Mouse (Mus musculus) lung, adult 18-20 months (tissue): Measurements from ENCODE around the gene P2ry12.

Experiments
- DNase-seq, 2 experiments: peaks; one replicate each; pipeline ENCODE4 v3.0.0; 2022; ENCODE audit warnings: mixed read lengths in 2 of 2

The P2ry12 gene

GRCm38 (mm10) chr3:59181134-59181533 is 81.5 kb downstream of the P2ry12 start:
- no peak for DNase-seq

DNA sequence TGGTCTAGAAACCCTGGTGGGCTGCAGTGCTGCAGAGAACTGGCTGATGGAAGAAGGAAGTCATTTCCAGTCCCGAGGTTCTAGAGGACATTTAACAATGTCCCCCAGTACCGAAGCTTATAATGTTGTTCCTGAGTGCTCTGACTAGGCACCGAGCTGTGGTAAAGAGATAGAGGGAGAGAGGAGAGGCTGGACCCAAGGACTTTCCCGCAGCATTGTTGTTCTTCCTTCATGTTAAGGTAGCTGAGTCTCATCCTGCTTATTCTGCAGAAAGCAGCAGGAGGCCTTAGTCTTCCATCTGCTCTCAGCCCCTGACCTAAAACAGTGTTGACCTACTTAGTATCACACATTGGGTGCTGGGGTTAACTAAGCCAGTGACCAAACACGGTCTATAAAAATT is 85.8 kb downstream of the P2ry12 start:
- DNase-seq: no peak

GRCm38 (mm10) chr3:59175234-59175633 is 87.4 kb downstream of the P2ry12 start:
- peak; percentile 19 to 34 for DNase-seq

DNA sequence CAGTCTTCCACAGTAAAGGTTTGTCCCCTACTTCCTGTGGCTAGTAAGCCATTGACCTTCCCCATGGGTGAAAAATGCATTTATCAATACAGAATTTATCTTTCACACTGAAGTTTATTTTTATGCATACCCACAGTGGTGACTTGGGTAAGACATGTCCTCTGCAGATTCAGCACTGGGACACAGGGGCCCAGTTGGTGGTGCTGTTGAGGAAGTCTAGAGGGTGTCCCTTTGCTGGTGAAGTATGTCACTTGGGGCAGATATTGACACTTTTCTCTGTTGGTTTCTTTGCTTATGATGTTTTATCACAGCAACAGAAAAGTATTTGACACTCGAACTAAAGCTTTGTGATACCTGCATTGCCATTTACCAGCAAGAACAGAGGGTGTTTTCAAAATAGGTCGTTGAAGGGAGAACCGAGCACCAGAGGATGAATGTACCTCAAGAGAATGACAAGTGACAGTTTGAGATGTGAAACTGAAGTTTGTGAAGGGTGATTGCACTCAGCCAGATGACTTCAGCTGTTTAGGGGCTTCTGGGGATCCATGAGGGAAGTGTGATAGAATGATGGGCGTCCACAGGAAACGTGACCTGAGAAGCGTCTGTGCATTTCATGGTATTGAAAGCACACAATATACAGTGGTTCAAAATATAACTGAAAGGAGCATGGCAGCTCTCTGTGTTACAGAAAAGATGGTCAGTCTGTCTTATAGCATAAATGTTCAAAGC is 88.1 kb downstream of the P2ry12 start:
- DNase-seq: no peak

GRCm38 (mm10) chr3:59169921-59170627 is 92.6 kb downstream of the P2ry12 start:
- no peak for DNase-seq

GRCm38 (mm10) chr3:59169215-59169614 is 93.5 kb downstream of the P2ry12 start:
- no peak for DNase-seq

DNA sequence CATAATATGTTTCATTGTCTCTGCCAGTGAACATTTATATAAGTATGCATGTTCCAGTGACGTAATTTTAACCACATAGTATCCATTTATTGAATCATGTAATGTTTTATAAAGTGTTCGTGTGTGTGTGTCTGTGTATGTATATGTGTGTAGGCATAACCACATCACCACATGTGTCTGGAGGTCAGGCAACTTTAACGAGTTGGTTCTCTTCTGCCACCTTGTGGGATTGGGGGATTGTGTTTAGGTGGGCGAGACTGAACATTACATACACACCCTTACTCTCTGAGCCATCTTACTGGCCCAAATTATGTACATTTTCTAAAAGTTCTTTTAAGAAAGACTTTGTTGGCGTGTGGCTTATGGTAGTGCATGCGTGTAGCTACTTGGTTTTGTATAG is 94.2 kb downstream of the P2ry12 start:
- DNase-seq: no peak

GRCm38 (mm10) chr3:59167417-59168054 is 95.1 kb downstream of the P2ry12 start:
- no peak for DNase-seq
